Mouse (Mus musculus): ENCODE measurements at regions not wholly inside any gene's neighbourhood (a gene's known extent, or its start where the extent isn't known, plus 50 kb on each side); places are given as distances from the start of the nearest gene placed in this dataset.
A peak's percentile ranks its signal among the peaks of the same experiment; 100 is the strongest.

- DNase-seq (ENCODE audit: low read depth, low spot score): no peak
- H3K4me3 ChIP-seq (ENCODE audit: insufficient read depth in 1 of 2, low read depth in 1 of 2, low read length in 2 of 2, poor library complexity in 1 of 2, severe bottlenecking in 1 of 2): no peak overlapping the region
- in situ Hi-C loops (cut with MboI; ENCODE audit: low sequenced_read_pairs in 2 of 2, unreplicated experiment in 2 of 2): no loop called here
- H3K27ac ChIP-seq (ENCODE audit: insufficient read depth, low read depth, low read length, poor library complexity, severe bottlenecking): no peak overlapping the region
- TF ChIP-seq ZNF384 (IDR thresholded peaks at IDR 0.05; ENCODE audit: low read depth, low read length) (no peak), ZC3H11A (IDR thresholded peaks at IDR 0.05; ENCODE audit: borderline replicate concordance, low read depth, low read length) (no peak), CHD2 (IDR thresholded peaks at IDR 0.05; ENCODE audit: low read depth, low read length) (no peak), MAFK (IDR thresholded peaks at IDR 0.05; ENCODE audit: insufficient read depth, low read depth, low read length) (no peak), HCFC1 (IDR thresholded peaks at IDR 0.05; ENCODE audit: borderline replicate concordance, insufficient read depth, low read length) (no peak)
- no peak overlapping the region for H3K9ac ChIP-seq (ENCODE audit: insufficient read depth, low read depth, low read length, poor library complexity, severe bottlenecking)
- peaks cover 2 to 16% of the 10 kb centered on the region in 2 experiments; a peak in 3 of 4 replicates for H3K4me1 ChIP-seq (ENCODE audit: control insufficient read depth in 2 of 2, insufficient read depth in 2 of 2, low read length in 2 of 2, poor library complexity in 1 of 2)
- H3K36me3 ChIP-seq (ENCODE audit: control insufficient read depth, insufficient read depth, low read length, poor library complexity, severe bottlenecking): no peaks in the 10 kb centered on the region
- no peaks in the 10 kb centered on the region for H3K9me3 ChIP-seq (ENCODE audit: control insufficient read depth, insufficient read depth, low read depth, low read length)
Measured at GRCm38 (mm10) chr5:111622481-111622880, 111.2 kb upstream of the Gm26897 start.

- H3K4me1 ChIP-seq (ENCODE audit: control insufficient read depth in 2 of 2, insufficient read depth in 2 of 2, low read length in 2 of 2, poor library complexity in 1 of 2): peaks cover 2 to 20% of the 10 kb centered on the region in 2 experiments; a peak in 3 of 4 replicates
- in situ Hi-C loops (cut with MboI; ENCODE audit: low sequenced_read_pairs in 2 of 2, unreplicated experiment in 2 of 2): no loop called here
- H3K9me3 ChIP-seq (ENCODE audit: control insufficient read depth, insufficient read depth, low read depth, low read length): no peaks in the 10 kb centered on the region
- no peak overlapping the region for H3K27ac ChIP-seq (ENCODE audit: insufficient read depth, low read depth, low read length, poor library complexity, severe bottlenecking)
- H3K4me3 ChIP-seq (ENCODE audit: insufficient read depth in 1 of 2, low read depth in 1 of 2, low read length in 2 of 2, poor library complexity in 1 of 2, severe bottlenecking in 1 of 2): no peak overlapping the region
- DNase-seq (ENCODE audit: low read depth, low spot score): no peak
- no peak for TF ChIP-seq CHD2 (IDR thresholded peaks at IDR 0.05; ENCODE audit: low read depth, low read length)
- TF ChIP-seq ZNF384 (IDR thresholded peaks at IDR 0.05; ENCODE audit: low read depth, low read length): no peak
- TF ChIP-seq HCFC1 (IDR thresholded peaks at IDR 0.05; ENCODE audit: borderline replicate concordance, insufficient read depth, low read length): no peak
- TF ChIP-seq ZC3H11A (IDR thresholded peaks at IDR 0.05; ENCODE audit: borderline replicate concordance, low read depth, low read length): no peak
- TF ChIP-seq MAFK (IDR thresholded peaks at IDR 0.05; ENCODE audit: insufficient read depth, low read depth, low read length): no peak
- no peaks in the 10 kb centered on the region for H3K36me3 ChIP-seq (ENCODE audit: control insufficient read depth, insufficient read depth, low read length, poor library complexity, severe bottlenecking)
- H3K9ac ChIP-seq (ENCODE audit: insufficient read depth, low read depth, low read length, poor library complexity, severe bottlenecking): no peak overlapping the region
Measured at GRCm38 (mm10) chr5:111626273-111626798, 107.4 kb upstream of the Gm26897 start.

GRCm38 (mm10) chr5:111630313-111630844 lies 103.3 kb upstream of the Gm26897 start:
- no peak overlapping the region for H3K4me3 ChIP-seq (ENCODE audit: insufficient read depth in 1 of 2, low read depth in 1 of 2, low read length in 2 of 2, poor library complexity in 1 of 2, severe bottlenecking in 1 of 2)
- H3K36me3 ChIP-seq (ENCODE audit: control insufficient read depth, insufficient read depth, low read length, poor library complexity, severe bottlenecking): no peaks in the 10 kb centered on the region
- DNase-seq (ENCODE audit: low read depth, low spot score): no peak
- H3K27ac ChIP-seq (ENCODE audit: insufficient read depth, low read depth, low read length, poor library complexity, severe bottlenecking): no peak overlapping the region
- H3K4me1 ChIP-seq (ENCODE audit: control insufficient read depth in 2 of 2, insufficient read depth in 2 of 2, low read length in 2 of 2, poor library complexity in 1 of 2): peaks cover 2 to 23% of the 10 kb centered on the region in 2 experiments; a peak in 3 of 4 replicates
- no peak for TF ChIP-seq ZC3H11A (IDR thresholded peaks at IDR 0.05; ENCODE audit: borderline replicate concordance, low read depth, low read length)
- no peak for TF ChIP-seq ZNF384 (IDR thresholded peaks at IDR 0.05; ENCODE audit: low read depth, low read length)
- no peak for TF ChIP-seq HCFC1 (IDR thresholded peaks at IDR 0.05; ENCODE audit: borderline replicate concordance, insufficient read depth, low read length)
- TF ChIP-seq CHD2 (IDR thresholded peaks at IDR 0.05; ENCODE audit: low read depth, low read length): no peak
- no peak for TF ChIP-seq MAFK (IDR thresholded peaks at IDR 0.05; ENCODE audit: insufficient read depth, low read depth, low read length)
- in situ Hi-C loops (cut with MboI; ENCODE audit: low sequenced_read_pairs in 2 of 2, unreplicated experiment in 2 of 2): no loop called here
- H3K9ac ChIP-seq (ENCODE audit: insufficient read depth, low read depth, low read length, poor library complexity, severe bottlenecking): no peak overlapping the region
- no peaks in the 10 kb centered on the region for H3K9me3 ChIP-seq (ENCODE audit: control insufficient read depth, insufficient read depth, low read depth, low read length)

GRCm38 (mm10) chr5:111631572-111632161 lies 102.1 kb upstream of the Gm26897 start:
- H3K9ac ChIP-seq (ENCODE audit: insufficient read depth, low read depth, low read length, poor library complexity, severe bottlenecking): peak overlapping the region; percentile 41; the same call in 1 of the 2 replicates
- no peaks in the 10 kb centered on the region for H3K36me3 ChIP-seq (ENCODE audit: control insufficient read depth, insufficient read depth, low read length, poor library complexity, severe bottlenecking)
- TF ChIP-seq HCFC1 (IDR thresholded peaks at IDR 0.05; ENCODE audit: borderline replicate concordance, insufficient read depth, low read length) (no peak), ZNF384 (IDR thresholded peaks at IDR 0.05; ENCODE audit: low read depth, low read length) (no peak), ZC3H11A (IDR thresholded peaks at IDR 0.05; ENCODE audit: borderline replicate concordance, low read depth, low read length) (no peak), CHD2 (IDR thresholded peaks at IDR 0.05; ENCODE audit: low read depth, low read length) (no peak), MAFK (IDR thresholded peaks at IDR 0.05; ENCODE audit: insufficient read depth, low read depth, low read length) (no peak)
- H3K9me3 ChIP-seq (ENCODE audit: control insufficient read depth, insufficient read depth, low read depth, low read length): no peaks in the 10 kb centered on the region
- peak overlapping the region; percentile 54; the same call in 1 of the 2 replicates for H3K27ac ChIP-seq (ENCODE audit: insufficient read depth, low read depth, low read length, poor library complexity, severe bottlenecking)
- H3K4me3 ChIP-seq (ENCODE audit: insufficient read depth in 1 of 2, low read depth in 1 of 2, low read length in 2 of 2, poor library complexity in 1 of 2, severe bottlenecking in 1 of 2): peak overlapping the region; percentile 23 to 27
- peak; percentile 53 for DNase-seq (ENCODE audit: low read depth, low spot score)
- in situ Hi-C loops (cut with MboI; ENCODE audit: low sequenced_read_pairs in 2 of 2, unreplicated experiment in 2 of 2): no loop called here
- H3K4me1 ChIP-seq (ENCODE audit: control insufficient read depth in 2 of 2, insufficient read depth in 2 of 2, low read length in 2 of 2, poor library complexity in 1 of 2): peaks cover under 1 to 18% of the 10 kb centered on the region in 2 experiments; a peak in 3 of 4 replicates

All from ES-E14 (cell line).